Comparison of ENCODE assay signal across 13 mouse cellular contexts in the genomic region with DNA sequence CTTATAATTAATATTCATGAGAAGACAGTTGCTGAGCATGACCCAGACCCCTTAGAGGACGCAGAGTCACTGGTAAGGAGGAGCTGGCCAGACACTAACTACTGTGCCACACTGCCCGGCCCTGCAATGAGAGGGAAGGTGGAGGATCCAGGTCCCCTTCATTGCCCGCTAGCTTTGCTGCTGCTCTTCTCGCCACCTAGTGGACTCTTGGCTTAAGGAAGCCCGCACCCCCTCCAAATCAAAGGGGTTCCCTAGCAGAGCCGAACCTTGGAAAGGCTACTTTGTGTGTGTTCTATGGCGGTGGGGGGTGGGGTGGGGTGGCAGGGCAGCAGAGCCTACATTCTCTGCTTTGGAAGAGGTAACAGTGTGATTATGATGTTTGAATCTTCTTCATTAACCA. TPM values are rescaled to one million over a fixed set of nuclear protein-coding genes. Genes with fewer than 3 reads are reported as not detected.
DNase-seq lines count a peak whose midpoint lies in the region; ATAC-seq and TF ChIP-seq lines count a peak whose summit lies in the region.
"Had no signal": no experiment of that assay in that cellular context is flagged by ENCODE, and none has a peak within 500 bp of the region (broad histone marks: within the 10 kb centered on the region; RNA-seq: fewer than 3 reads in every experiment).

No protein-coding gene starts in this region.

- H3K9me3 ChIP-seq in lung, postnatal 0 days (ENCODE audit: low read length): no peaks in the 10 kb centered on the region
- no peaks in the 10 kb centered on the region for H3K9me3 ChIP-seq in ES-Bruce4 (replicated peaks; ENCODE audit: control insufficient read depth, insufficient read depth, low read length, poor library complexity, severe bottlenecking)
- H3K9me3 ChIP-seq: midbrain, embryonic 12.5 days had no signal

- H3K36me3 ChIP-seq in lung, postnatal 0 days (ENCODE audit: insufficient read depth, low read length): no peaks in the 10 kb centered on the region
- H3K36me3 ChIP-seq in ES-Bruce4 (ENCODE audit: control insufficient read depth, insufficient read depth, low read length, poor library complexity, severe bottlenecking): no peaks in the 10 kb centered on the region
- H3K36me3 ChIP-seq: midbrain, embryonic 12.5 days had no signal

- H3K4me2 ChIP-seq in lung, postnatal 0 days (replicated peaks; ENCODE audit: low read depth, low read length): no peak overlapping the region
- H3K4me2 ChIP-seq: midbrain, embryonic 12.5 days had no signal

- no peak overlapping the region for H3K4me3 ChIP-seq in lung, postnatal 0 days (ENCODE audit: low read depth, low read length)
- no peak overlapping the region for H3K4me3 ChIP-seq in ES-Bruce4 (ENCODE audit: low read depth, low read length)
- H3K4me3 ChIP-seq in cortical plate, adult 2 months (ENCODE audit: insufficient read depth, low read length): no peak overlapping the region
- H3K4me3 ChIP-seq: midbrain, embryonic 12.5 days had no signal

- peak; percentile 6 for DNase-seq in gastrocnemius, postnatal 14 days
- DNase-seq in gastrocnemius, adult 18-20 months (ENCODE audit: low spot score): no peak
- DNase-seq in lung, postnatal 0 days (ENCODE audit: low spot score): no peak
- no peak for DNase-seq in lung, adult 18-20 months
- DNase-seq in ovary, postnatal 36 days (ENCODE audit: low spot score): no peak
- DNase-seq: adrenal gland, postnatal 25 days; cerebellum, adult 9-10 months; gastrocnemius, postnatal 25 days had no signal

- no peak overlapping the region for H3K9ac ChIP-seq in lung, postnatal 0 days (replicated peaks; ENCODE audit: low read depth)
- no peak overlapping the region for H3K9ac ChIP-seq in ES-Bruce4 (ENCODE audit: low read depth, poor library complexity, severe bottlenecking)
- H3K9ac ChIP-seq: midbrain, embryonic 12.5 days had no signal

- ATAC-seq in lung, postnatal 0 days: no peak
- ATAC-seq: intestine, embryonic 16.5 days had no signal

- peaks cover 39% of the 10 kb centered on the region for H3K27me3 ChIP-seq in lung, postnatal 0 days (replicated peaks; ENCODE audit: insufficient read depth, low read length)
- H3K27me3 ChIP-seq in ES-Bruce4 (ENCODE audit: control insufficient read depth, insufficient read depth, low read length, poor library complexity, severe bottlenecking): peaks cover 23% of the 10 kb centered on the region

- H3K4me1 ChIP-seq in lung, postnatal 0 days (ENCODE audit: insufficient read depth, low read depth, low read length): no peaks in the 10 kb centered on the region
- H3K4me1 ChIP-seq in ES-Bruce4 (ENCODE audit: control insufficient read depth, insufficient read depth, low read length): no peaks in the 10 kb centered on the region
- no peaks in the 10 kb centered on the region for H3K4me1 ChIP-seq in cortical plate, adult 2 months (ENCODE audit: control insufficient read depth, insufficient read depth, low read length)

- no peak for TF ChIP-seq EP300 in lung, postnatal 0 days (IDR thresholded peaks at IDR 0.05)
- TF ChIP-seq EP300 in ES-Bruce4 (IDR thresholded peaks at IDR 0.05; ENCODE audit: insufficient read depth, low read depth, low read length): no peak

- no peak overlapping the region for H3K27ac ChIP-seq in lung, postnatal 0 days (ENCODE audit: low read length)
- no peak overlapping the region for H3K27ac ChIP-seq in ES-Bruce4 (ENCODE audit: insufficient read depth, low read length)
- H3K27ac ChIP-seq in cortical plate, adult 2 months (ENCODE audit: insufficient read depth, low read length): no peak overlapping the region
- H3K27ac ChIP-seq: midbrain, embryonic 12.5 days had no signal

- intact Hi-C loops in gastrocnemius, postnatal 14 days (cut with DNase I; ENCODE audit: low total_unique reads): no loop called here

- 24% methylated on average over 7 of the region's 7 CpGs for WGBS in lung, postnatal 0 days

- peak; percentile 36 for TF ChIP-seq CTCF in lung, postnatal 0 days (IDR thresholded peaks at IDR 0.05)
- TF ChIP-seq CTCF in ES-Bruce4 (IDR thresholded peaks at IDR 0.05; ENCODE audit: low read depth, low read length): peak; percentile 54
- TF ChIP-seq CTCF in cortical plate, adult 2 months (IDR thresholded peaks at IDR 0.05; ENCODE audit: extremely low read depth, insufficient read depth, low read length): peak; percentile 20; the same call in 1 of the 2 replicates

- TF ChIP-seq POLR2A in ES-Bruce4 (IDR thresholded peaks at IDR 0.05; ENCODE audit: insufficient read depth, low read length): no peak
- TF ChIP-seq POLR2A in cortical plate, adult 2 months (IDR thresholded peaks at IDR 0.05; ENCODE audit: extremely low read depth, insufficient read depth, low read length): no peak

RNA-seq across cellular contexts. Expression of a gene that starts 2.4 kb away (rescaled TPM):
- total RNA-seq in gastrocnemius, postnatal 14 days (2021): not detected
- total RNA-seq in gastrocnemius, adult 18-20 months (2021): not detected
- polyA plus RNA-seq in lung, postnatal 0 days (2015; fragmentation: Nextera tagmentation; extraction: Ambion mirVana): not detected in 2 replicates
- 0.33 TPM in 1 of 2 replicates, not detected in the other for polyA plus RNA-seq in ES-Bruce4 (2011; ENCODE audit: insufficient read depth, insufficient read length, low read depth, missing spikeins)
- polyA plus RNA-seq in cortical plate, adult 2 months (2012; rRNA removed): 2.7 and 11.9 TPM in 2 replicates
- total RNA-seq: adrenal gland, postnatal 25 days; gastrocnemius, postnatal 25 days; heart, postnatal 10 days had no signal
- polyA plus RNA-seq: intestine, embryonic 16.5 days had no signal
